Mouse (Mus musculus) lung, adult 2 months (tissue): ENCODE data around the gene Calm4.

Source experiments
- CTCF ChIP-seq: fragments of 200-500 bp; IDR thresholded peaks from 2 replicates; pipeline ENCODE4 v1.5.1; 2011; ENCODE audit warnings: mild to moderate bottlenecking, low read length, control low read depth; ENCODE audit not compliant: insufficient read depth
- POLR2A ChIP-seq: fragments of 200-500 bp; IDR thresholded peaks from 2 replicates; pipeline ENCODE4 v1.6.1; 2011; ENCODE audit warnings: low read depth, mild to moderate bottlenecking, control low read depth, low read length, borderline replicate concordance; ENCODE audit errors: extremely low read depth

DNA sequence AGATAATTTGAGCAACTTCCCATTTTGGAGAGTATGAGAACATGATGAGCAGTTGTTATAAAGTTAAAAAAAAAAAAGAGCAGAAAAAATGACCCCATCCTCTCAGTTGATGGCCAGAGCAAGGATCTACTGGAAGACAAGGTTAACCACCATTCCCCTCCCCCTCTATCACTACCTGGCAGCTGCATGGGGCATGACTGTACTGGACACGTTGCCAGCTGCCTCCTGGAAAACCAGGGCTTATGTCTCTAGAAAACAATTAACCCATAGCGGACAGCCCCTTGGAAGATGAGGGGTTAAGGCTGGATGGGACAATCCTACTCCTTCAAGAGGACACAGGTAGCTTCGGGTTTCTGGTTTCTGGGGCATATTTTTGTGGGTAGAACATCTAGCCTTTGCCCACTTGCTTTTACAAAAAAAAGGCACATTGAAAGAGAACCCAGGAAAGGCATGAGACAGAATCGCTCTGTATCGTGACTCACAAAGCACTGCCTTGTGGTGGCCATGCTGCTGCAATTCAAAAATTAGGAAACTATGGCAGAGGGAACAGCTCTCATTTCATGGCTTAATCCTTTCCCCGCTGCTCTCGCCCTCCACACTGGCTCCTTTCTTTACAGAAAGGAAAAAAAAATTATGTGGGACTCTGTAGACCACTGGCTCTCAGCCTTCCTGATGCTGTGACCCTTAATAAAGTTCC is 30.3 kb upstream of the Calm4 start:
- no peak for TF ChIP-seq CTCF
- no peak for TF ChIP-seq POLR2A
